ENCODE assay signal across 14 mouse cellular contexts in the genomic region with DNA sequence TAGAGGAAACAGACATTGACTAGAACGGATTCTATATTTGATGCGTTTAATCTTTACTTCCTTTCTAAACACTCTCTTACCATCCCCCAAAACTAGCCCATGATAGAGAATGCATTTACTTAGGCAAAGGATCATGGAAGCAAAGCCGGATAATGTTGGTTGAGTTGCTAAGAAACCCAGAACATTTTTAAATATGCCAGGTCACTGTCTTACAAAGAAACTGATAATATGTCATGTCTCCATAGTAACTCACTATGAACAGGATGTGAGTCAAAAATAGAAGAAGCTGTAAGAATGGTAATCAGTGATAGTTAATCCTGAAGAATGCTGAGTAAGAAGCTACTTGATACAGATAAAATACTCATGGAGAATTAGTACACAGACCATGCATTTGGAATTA.
"Had no signal": no experiment of that assay in that cellular context is flagged by ENCODE, and none has a peak within 500 bp of the region (broad histone marks: within the 10 kb centered on the region; RNA-seq: fewer than 3 reads in every experiment).

No protein-coding gene starts in this region.

- H3K9me3 ChIP-seq: limb, embryonic 13.5 days; midbrain, embryonic 13.5 days; neural tube, embryonic 13.5 days had no signal

- H3K36me3 ChIP-seq: limb, embryonic 13.5 days; midbrain, embryonic 13.5 days; neural tube, embryonic 13.5 days had no signal

- ATAC-seq: midbrain, embryonic 13.5 days had no signal

- DNase-seq: kidney, adult 11 months; kidney, adult 9 months; kidney, postnatal 36 days; left cerebral cortex, postnatal 4 days; lung, adult 18-20 months; lung, postnatal 36 days; retina, postnatal 1 day; right cerebral cortex, postnatal 14 days; thymus, postnatal 4 days had no signal

- H3K4me3 ChIP-seq: limb, embryonic 13.5 days; midbrain, embryonic 13.5 days; neural tube, embryonic 13.5 days had no signal

- H3K9ac ChIP-seq: limb, embryonic 13.5 days; liver, embryonic 14.5 days; midbrain, embryonic 13.5 days; neural tube, embryonic 13.5 days had no signal

- H3K4me1 ChIP-seq: limb, embryonic 13.5 days; midbrain, embryonic 13.5 days; neural tube, embryonic 13.5 days had no signal

- H3K4me2 ChIP-seq: limb, embryonic 13.5 days; midbrain, embryonic 13.5 days; neural tube, embryonic 13.5 days had no signal

- H3K27ac ChIP-seq: kidney, postnatal 0 days; limb, embryonic 13.5 days; liver, embryonic 14.5 days; midbrain, embryonic 13.5 days; neural tube, embryonic 13.5 days had no signal

- H3K27me3 ChIP-seq: limb, embryonic 13.5 days; midbrain, embryonic 13.5 days; neural tube, embryonic 13.5 days had no signal
